ENCODE assay signal across 9 mouse cellular contexts in the genomic region with DNA sequence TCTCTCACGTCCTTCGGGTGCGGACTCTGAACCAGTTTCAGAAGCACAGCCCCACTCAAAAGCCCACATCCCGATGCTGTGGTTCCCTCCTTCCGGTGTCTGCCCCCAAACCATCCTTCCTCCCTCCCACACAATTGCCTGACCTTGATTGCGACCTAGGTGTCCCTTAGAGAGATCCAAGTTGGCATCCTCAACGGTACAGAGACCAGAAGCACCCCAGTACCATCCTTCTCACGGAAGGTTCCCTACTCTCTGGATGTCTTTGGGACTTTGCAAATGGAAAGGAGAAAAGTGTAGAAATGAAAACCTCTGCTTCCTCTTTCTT. TPM values are rescaled to one million over a fixed set of nuclear protein-coding genes. Genes with fewer than 3 reads are reported as not detected.
DNase-seq lines count a peak whose midpoint lies in the region; ATAC-seq lines count a peak whose summit lies in the region.
"Had no signal": no experiment of that assay in that cellular context is flagged by ENCODE, and none has a peak within 500 bp of the region (broad histone marks: within the 10 kb centered on the region; RNA-seq: fewer than 3 reads in every experiment).

No protein-coding gene starts in this region.

- H3K27ac ChIP-seq in heart, embryonic 10.5 days = peak overlapping the region; percentile 86
- 0 out of 2 replicates have a peak overlapping the region, but pooled peaks have one; percentile 31 for H3K27ac ChIP-seq in forebrain, embryonic 15.5 days (replicated peaks)
- no peak overlapping the region for H3K27ac ChIP-seq in liver, embryonic 16.5 days (ENCODE audit: low read length)

- H3K4me2 ChIP-seq in forebrain, embryonic 15.5 days (replicated peaks) = peak overlapping the region; percentile 48
- H3K4me2 ChIP-seq in liver, embryonic 16.5 days (ENCODE audit: low read depth, low read length) = peak overlapping the region; percentile 62

- DNase-seq in heart, embryonic 10.5 days (ENCODE audit: low spot score) = no peak
- DNase-seq in heart, postnatal 4 days = no peak
- DNase-seq in spleen, postnatal 36 days (ENCODE audit: low spot score in 2 of 2) = no peak
- DNase-seq in urinary bladder, postnatal 10 days (ENCODE audit: low spot score) = no peak
- no peak for DNase-seq in right cerebral cortex, postnatal 10 days (ENCODE audit: low spot score in 2 of 2)

- peak overlapping the region; percentile 45 for H3K9ac ChIP-seq in forebrain, embryonic 15.5 days (replicated peaks)
- peak overlapping the region; percentile 59 for H3K9ac ChIP-seq in liver, embryonic 16.5 days (ENCODE audit: low read depth, low read length)

- peaks cover 22% of the 10 kb centered on the region for H3K4me1 ChIP-seq in heart, embryonic 10.5 days
- peaks cover 4% of the 10 kb centered on the region; the same call in 1 of the 2 replicates for H3K4me1 ChIP-seq in forebrain, embryonic 15.5 days
- peaks cover 4% of the 10 kb centered on the region; the same call in 1 of the 2 replicates for H3K4me1 ChIP-seq in liver, embryonic 16.5 days (ENCODE audit: control insufficient read depth, low read depth, low read length)

- peaks cover 15% of the 10 kb centered on the region for H3K27me3 ChIP-seq in heart, embryonic 10.5 days (ENCODE audit: insufficient read depth, poor library complexity, severe bottlenecking)
- H3K27me3 ChIP-seq in forebrain, embryonic 15.5 days = no peaks in the 10 kb centered on the region
- H3K27me3 ChIP-seq in liver, embryonic 16.5 days (ENCODE audit: control insufficient read depth, insufficient read depth, low read depth, low read length) = no peaks in the 10 kb centered on the region

- peak overlapping the region; percentile 50 for H3K4me3 ChIP-seq in heart, embryonic 10.5 days
- peak overlapping the region; percentile 39 for H3K4me3 ChIP-seq in forebrain, embryonic 15.5 days
- H3K4me3 ChIP-seq in liver, embryonic 16.5 days (ENCODE audit: low read depth, low read length) = peak overlapping the region; percentile 54

- H3K9me3 ChIP-seq in heart, embryonic 10.5 days = no peaks in the 10 kb centered on the region
- no peaks in the 10 kb centered on the region for H3K9me3 ChIP-seq in forebrain, embryonic 15.5 days
- no peaks in the 10 kb centered on the region for H3K9me3 ChIP-seq in liver, embryonic 16.5 days (replicated peaks; ENCODE audit: control insufficient read depth, low read length)

- peak; percentile 70 for ATAC-seq in CD4-positive, CD25-positive, alpha-beta regulatory T cell, adult 4 months
- ATAC-seq in forebrain, embryonic 15.5 days (replicated peaks) = peak; percentile 55; the same call in 1 of the 2 replicates
- no peak; the same call in 1 of the 2 replicates for ATAC-seq in liver, embryonic 16.5 days (ENCODE audit: low read depth)

- no peaks in the 10 kb centered on the region for H3K36me3 ChIP-seq in heart, embryonic 10.5 days
- H3K36me3 ChIP-seq in forebrain, embryonic 15.5 days = no peaks in the 10 kb centered on the region
- H3K36me3 ChIP-seq in liver, embryonic 16.5 days (ENCODE audit: control insufficient read depth, insufficient read depth) = no peaks in the 10 kb centered on the region

- WGBS in heart, embryonic 10.5 days = 45% methylated on average over 8 of the region's 8 CpGs
- WGBS in forebrain, embryonic 15.5 days = 63% methylated on average over 8 of the region's 8 CpGs
- 24% methylated on average over 8 of the region's 8 CpGs for WGBS in liver, embryonic 16.5 days (ENCODE audit: insufficient replicate concordance)

RNA-seq across cellular contexts. Expression of a gene that starts 5.0 kb away (rescaled TPM):
- polyA plus RNA-seq in heart, embryonic 10.5 days (2016; fragmentation: Nextera tagmentation; extraction: Ambion mirVana) = not detected in 2 replicates
- not detected for total RNA-seq in heart, postnatal 4 days (2021)
- 100 to 1,000 TPM; 144 to 199 TPM for polyA plus RNA-seq in CD4-positive, CD25-positive, alpha-beta regulatory T cell, adult 4 months (2017; shearing (Covaris generic))
- not detected in 2 replicates for polyA plus RNA-seq in forebrain, embryonic 15.5 days (2015; fragmentation: Nextera tagmentation; extraction: Ambion mirVana)
- 0.21 and 0.27 TPM in 2 replicates for polyA plus RNA-seq in liver, embryonic 16.5 days (2015; fragmentation: Nextera tagmentation; extraction: Ambion mirVana)
- polyA plus RNA-seq: C2C12 had no signal

RNA-seq across cellular contexts. Expression of a gene that starts 14.2 kb away (rescaled TPM):
- 67.2 and 71.7 TPM in 2 replicates for polyA plus RNA-seq in heart, embryonic 10.5 days (2016; fragmentation: Nextera tagmentation; extraction: Ambion mirVana)
- total RNA-seq in heart, postnatal 4 days (2021) = 10 to 100 TPM; 33.3 to 36.9 TPM
- polyA plus RNA-seq in CD4-positive, CD25-positive, alpha-beta regulatory T cell, adult 4 months (2017; shearing (Covaris generic)) = 10 to 100 TPM; 64.0 to 76.0 TPM
- polyA plus RNA-seq in forebrain, embryonic 15.5 days (2015; fragmentation: Nextera tagmentation; extraction: Ambion mirVana) = 61.0 and 61.8 TPM in 2 replicates
- 35.2 and 37.0 TPM in 2 replicates for polyA plus RNA-seq in liver, embryonic 16.5 days (2015; fragmentation: Nextera tagmentation; extraction: Ambion mirVana)

RNA-seq across cellular contexts. Expression of a gene that starts 21.0 kb away (rescaled TPM):
- 39.9 and 40.1 TPM in 2 replicates for polyA plus RNA-seq in heart, embryonic 10.5 days (2016; fragmentation: Nextera tagmentation; extraction: Ambion mirVana)
- 10 to 100 TPM; 14.0 to 15.7 TPM for total RNA-seq in heart, postnatal 4 days (2021)
- polyA plus RNA-seq in CD4-positive, CD25-positive, alpha-beta regulatory T cell, adult 4 months (2017; shearing (Covaris generic)) = 1 to 10 TPM; 4.9 to 8.3 TPM
- 17.5 and 25.3 TPM in 2 replicates for polyA plus RNA-seq in forebrain, embryonic 15.5 days (2015; fragmentation: Nextera tagmentation; extraction: Ambion mirVana)
- polyA plus RNA-seq in liver, embryonic 16.5 days (2015; fragmentation: Nextera tagmentation; extraction: Ambion mirVana) = 32.7 and 34.6 TPM in 2 replicates

RNA-seq across cellular contexts. Expression of a gene that starts 24.1 kb away (rescaled TPM):
- polyA plus RNA-seq in heart, embryonic 10.5 days (2016; fragmentation: Nextera tagmentation; extraction: Ambion mirVana) = 0.70 and 1.4 TPM in 2 replicates
- total RNA-seq in heart, postnatal 4 days (2021) = under 1 TPM; 0.56 to 0.69 TPM
- polyA plus RNA-seq in CD4-positive, CD25-positive, alpha-beta regulatory T cell, adult 4 months (2017; shearing (Covaris generic)) = 100 to 1,000 TPM; 132 to 166 TPM
- 4.3 TPM in 2 replicates for polyA plus RNA-seq in forebrain, embryonic 15.5 days (2015; fragmentation: Nextera tagmentation; extraction: Ambion mirVana)
- polyA plus RNA-seq in liver, embryonic 16.5 days (2015; fragmentation: Nextera tagmentation; extraction: Ambion mirVana) = 1.6 and 1.7 TPM in 2 replicates

RNA-seq across cellular contexts. Expression of a gene that starts 28.3 kb away (rescaled TPM):
- polyA plus RNA-seq in heart, embryonic 10.5 days (2016; fragmentation: Nextera tagmentation; extraction: Ambion mirVana) = 1.4 and 1.7 TPM in 2 replicates
- total RNA-seq in heart, postnatal 4 days (2021) = under 1 TPM; 0.74 to 0.97 TPM
- 1 to 10 TPM in 1 of 2 experiments, under 1 TPM in 1; 0.32 to 1.5 TPM for polyA plus RNA-seq in CD4-positive, CD25-positive, alpha-beta regulatory T cell, adult 4 months (2017; shearing (Covaris generic))
- 0.19 and 0.41 TPM in 2 replicates for polyA plus RNA-seq in forebrain, embryonic 15.5 days (2015; fragmentation: Nextera tagmentation; extraction: Ambion mirVana)
- 1.3 and 1.7 TPM in 2 replicates for polyA plus RNA-seq in liver, embryonic 16.5 days (2015; fragmentation: Nextera tagmentation; extraction: Ambion mirVana)

Comparison
In these comparisons a context has a peak if more than half of its experiments do, and no peak if none do; other contexts are left out.
1. RNA of a gene that starts 5.0 kb away (polyA plus RNA-seq): 144 to 199 TPM in CD4-positive, CD25-positive, alpha-beta regulatory T cell, adult 4 months; 0.21 to 0.27 TPM in liver, embryonic 16.5 days, not detected in heart, embryonic 10.5 days and not detected in forebrain, embryonic 15.5 days; every median in the first group is over 100 times any median in the second.
2. Peak in every context shown above with its lines, with median percentiles within 50 percentile points of each other: H3K4me3 ChIP-seq.